Mouse (Mus musculus) cerebellum, adult 2 months (tissue): ENCODE measurements around the gene Gstcd.

ENCODE experiments used
- CTCF ChIP-seq: fragments of 200-500 bp; IDR thresholded peaks from 2 replicates; pipeline ENCODE4 v1.5.1; 2011; ENCODE audit warnings: low read depth, mild to moderate bottlenecking, control low read depth, low read length, moderate library complexity, borderline replicate concordance; ENCODE audit not compliant: insufficient read depth
- POLR2A ChIP-seq: fragments of 200-500 bp; IDR thresholded peaks from 2 replicates; pipeline ENCODE4 v1.6.1; 2011; ENCODE audit warnings: low read length, control low read depth, borderline replicate concordance; ENCODE audit not compliant: insufficient read depth

DNA sequence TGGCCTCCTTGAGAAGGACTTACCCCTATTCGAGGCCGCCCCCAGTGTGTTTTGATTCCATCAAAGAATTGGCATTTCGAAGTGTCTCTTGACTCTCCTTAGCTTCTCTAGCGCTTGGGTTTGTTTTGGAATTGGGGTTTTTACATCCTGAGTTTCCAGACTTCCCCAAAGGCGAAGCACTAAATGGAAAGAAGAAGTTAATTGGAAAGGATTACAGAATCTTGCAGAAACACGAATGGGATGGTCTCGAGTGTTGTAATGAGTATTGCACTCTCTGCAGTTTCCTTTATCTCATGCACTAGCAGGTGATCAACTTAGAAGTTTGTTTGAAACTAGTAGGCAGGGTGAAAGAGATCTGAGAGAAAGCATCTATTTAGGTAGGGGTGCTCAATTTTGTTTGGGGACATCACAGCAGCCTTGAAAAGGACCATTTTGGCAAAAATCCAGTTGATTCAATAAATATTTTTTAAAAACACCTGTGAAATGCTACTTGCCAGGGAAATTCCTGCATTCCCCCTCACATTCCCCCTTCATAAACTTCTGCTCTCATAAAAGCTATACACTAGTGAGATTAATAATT, 531 bp upstream of the Gstcd start:
- no peak for TF ChIP-seq CTCF
- TF ChIP-seq POLR2A: no peak
